17 mouse cellular contexts compared by ENCODE assay signal in genomic region chr14:84257671-84258070, GRCm38 (mm10).
DNase-seq lines count a peak whose midpoint lies in the region; ATAC-seq and TF ChIP-seq lines count a peak whose summit lies in the region.
"Had no signal": no experiment of that assay in that cellular context is flagged by ENCODE, and none has a peak within 500 bp of the region (broad histone marks: within the 10 kb centered on the region; RNA-seq: fewer than 3 reads in every experiment).

No protein-coding gene starts in this region.

- TF ChIP-seq CTCF in heart, postnatal 0 days (IDR thresholded peaks at IDR 0.05; ENCODE audit: low read depth): peak; percentile 28
- TF ChIP-seq CTCF in midbrain, postnatal 0 days (IDR thresholded peaks at IDR 0.05): peak; percentile 55

- no peak overlapping the region for H3K27ac ChIP-seq in heart, postnatal 0 days (ENCODE audit: low read depth)
- no peak overlapping the region for H3K27ac ChIP-seq in midbrain, postnatal 0 days (ENCODE audit: low read depth, low read length)
- H3K27ac ChIP-seq in midbrain, embryonic 10.5 days (replicated peaks): no peak overlapping the region
- H3K27ac ChIP-seq: limb, embryonic 13.5 days; midbrain, embryonic 13.5 days; neural tube, embryonic 13.5 days; stomach, embryonic 15.5 days had no signal

- DNase-seq in heart, postnatal 0 days (ENCODE audit: low spot score): peak; percentile 6
- DNase-seq in heart, adult 18-20 months: no peak
- DNase-seq in midbrain, postnatal 0 days (ENCODE audit: low spot score): no peak
- no peak for DNase-seq in midbrain, embryonic 10.5 days (ENCODE audit: low spot score)
- peak; percentile 7 for DNase-seq in ZHBTc4 (ENCODE audit: low read depth, low spot score)
- DNase-seq in layer of hippocampus, postnatal 36 days: peak; percentile 7 to 12
- no peak for DNase-seq in Muller cell, postnatal 12 days (ENCODE audit: inconsistent ontology term)
- DNase-seq: cerebellum, postnatal 25 days; gastrocnemius, postnatal 25 days; kidney, postnatal 4 days; lung, adult 18-20 months had no signal

- no peaks in the 10 kb centered on the region for H3K4me1 ChIP-seq in heart, postnatal 0 days (ENCODE audit: control insufficient read depth, insufficient read depth)
- no peaks in the 10 kb centered on the region for H3K4me1 ChIP-seq in midbrain, postnatal 0 days (ENCODE audit: insufficient read depth, low read length)
- H3K4me1 ChIP-seq in midbrain, embryonic 10.5 days: no peaks in the 10 kb centered on the region
- H3K4me1 ChIP-seq: limb, embryonic 13.5 days; midbrain, embryonic 13.5 days; neural tube, embryonic 13.5 days; stomach, embryonic 15.5 days had no signal

- no peak for TF ChIP-seq EP300 in heart, postnatal 0 days (IDR thresholded peaks at IDR 0.05; ENCODE audit: low read depth)

- no peak for ATAC-seq in heart, postnatal 0 days (ENCODE audit: insufficient read depth, low read depth)
- no peak for ATAC-seq in midbrain, postnatal 0 days (ENCODE audit: low FRiP score)
- ATAC-seq in inflammation-experienced regulatory T-cells, adult 6 months: no peak
- ATAC-seq: midbrain, embryonic 13.5 days had no signal

- no peaks in the 10 kb centered on the region for H3K27me3 ChIP-seq in heart, postnatal 0 days (ENCODE audit: control insufficient read depth, insufficient read depth, low read length)
- no peaks in the 10 kb centered on the region for H3K27me3 ChIP-seq in midbrain, postnatal 0 days (ENCODE audit: insufficient read depth, low read length)
- H3K27me3 ChIP-seq in midbrain, embryonic 10.5 days (ENCODE audit: low read depth, poor library complexity, severe bottlenecking): no peaks in the 10 kb centered on the region
- H3K27me3 ChIP-seq: limb, embryonic 13.5 days; midbrain, embryonic 13.5 days; neural tube, embryonic 13.5 days; stomach, embryonic 15.5 days had no signal

- 36% methylated on average over 1 of the region's 1 CpGs for WGBS in heart, postnatal 0 days
- 75% methylated on average over 1 of the region's 1 CpGs for WGBS in midbrain, postnatal 0 days
- 69% methylated on average over 1 of the region's 1 CpGs for WGBS in midbrain, embryonic 10.5 days

- H3K9ac ChIP-seq in heart, postnatal 0 days (replicated peaks; ENCODE audit: low read depth, low read length): no peak overlapping the region
- H3K9ac ChIP-seq in midbrain, postnatal 0 days (replicated peaks; ENCODE audit: low read length, poor library complexity, severe bottlenecking): no peak overlapping the region
- H3K9ac ChIP-seq: limb, embryonic 13.5 days; midbrain, embryonic 13.5 days; neural tube, embryonic 13.5 days; stomach, embryonic 15.5 days had no signal

- no peaks in the 10 kb centered on the region for H3K9me3 ChIP-seq in heart, postnatal 0 days (replicated peaks; ENCODE audit: control insufficient read depth, low read length)
- no peaks in the 10 kb centered on the region for H3K9me3 ChIP-seq in midbrain, postnatal 0 days (ENCODE audit: low read length)
- H3K9me3 ChIP-seq in midbrain, embryonic 10.5 days (replicated peaks): no peaks in the 10 kb centered on the region
- H3K9me3 ChIP-seq: limb, embryonic 13.5 days; midbrain, embryonic 13.5 days; stomach, embryonic 15.5 days had no signal

- H3K4me2 ChIP-seq in heart, postnatal 0 days (ENCODE audit: low read depth, low read length): no peak overlapping the region
- no peak overlapping the region for H3K4me2 ChIP-seq in midbrain, postnatal 0 days (ENCODE audit: low read depth, low read length, poor library complexity, severe bottlenecking)
- H3K4me2 ChIP-seq: limb, embryonic 13.5 days; midbrain, embryonic 13.5 days; neural tube, embryonic 13.5 days; stomach, embryonic 15.5 days had no signal

- no peaks in the 10 kb centered on the region for H3K36me3 ChIP-seq in heart, postnatal 0 days (replicated peaks; ENCODE audit: control insufficient read depth, insufficient read depth, low read length)
- H3K36me3 ChIP-seq in midbrain, postnatal 0 days (ENCODE audit: insufficient read depth, low read length): no peaks in the 10 kb centered on the region
- no peaks in the 10 kb centered on the region for H3K36me3 ChIP-seq in midbrain, embryonic 10.5 days
- H3K36me3 ChIP-seq: limb, embryonic 13.5 days; midbrain, embryonic 13.5 days; neural tube, embryonic 13.5 days; stomach, embryonic 15.5 days had no signal

- no peak overlapping the region for H3K4me3 ChIP-seq in heart, postnatal 0 days (ENCODE audit: low read depth, low read length)
- no peak overlapping the region for H3K4me3 ChIP-seq in midbrain, postnatal 0 days (ENCODE audit: low read depth, low read length)
- H3K4me3 ChIP-seq in midbrain, embryonic 10.5 days: no peak overlapping the region
- H3K4me3 ChIP-seq: erythroblast, embryonic 14.5 days; limb, embryonic 13.5 days; midbrain, embryonic 13.5 days; neural tube, embryonic 13.5 days; stomach, embryonic 15.5 days had no signal

Comparison
In these comparisons a context has a peak if more than half of its experiments do, and no peak if none do; other contexts are left out.
1. DNase-seq: peak in heart, postnatal 0 days (single experiment), ZHBTc4 (single experiment) and layer of hippocampus, postnatal 36 days (2 of 2); none in heart, adult 18-20 months (0 of 2), midbrain, postnatal 0 days (single experiment), midbrain, embryonic 10.5 days (single experiment) and Muller cell, postnatal 12 days (single experiment).